Mouse (Mus musculus) liver, adult 2 months (tissue): ENCODE data around the gene Mcpt1. TPM values are rescaled to one million over a fixed set of nuclear protein-coding genes. Genes with fewer than 3 reads are reported as not detected.
"Not testable (repeated sequence)": the region's sequence is repeated elsewhere in the genome, so short reads cannot be mapped to it uniquely, and the experiment has no call there.

Source experiments
- DNase-seq: peaks from one replicate; pipeline ENCODE4 v3.0.0-alpha.2; 2011; ENCODE audit warnings: low read depth, low spot score; ENCODE audit errors: extremely low read depth
- H3K27ac ChIP-seq: fragments of 200-500 bp; replicated peaks from 2 replicates; pipeline ENCODE4 v1.5.1; 2012; ENCODE audit warnings: low read depth, mild to moderate bottlenecking, control low read depth, inconsistent platforms, low read length; ENCODE audit not compliant: insufficient read depth
- H3K27me3 ChIP-seq: fragments of 200-500 bp; 2 replicates; pipeline ENCODE4 v1.6.1; 2012; ENCODE audit warnings: mild to moderate bottlenecking, moderate library complexity, low read length, inconsistent platforms; ENCODE audit not compliant: control insufficient read depth, insufficient read depth
- H3K36me3 ChIP-seq: fragments of 200-500 bp; 2 replicates; pipeline ENCODE4 v1.6.1; 2012; ENCODE audit warnings: low read length, inconsistent platforms; ENCODE audit not compliant: control insufficient read depth, insufficient read depth
- H3K4me1 ChIP-seq: fragments of 200-500 bp; 2 replicates; pipeline ENCODE4 v1.6.1; 2011; ENCODE audit warnings: low read length; ENCODE audit not compliant: control insufficient read depth, insufficient read depth
- H3K4me3 ChIP-seq: fragments of 200-500 bp; 2 replicates; pipeline ENCODE4 v1.5.1; 2011; ENCODE audit warnings: low read depth, mild to moderate bottlenecking, control low read depth, low read length, moderate library complexity; ENCODE audit not compliant: insufficient read depth
- H3K79me2 ChIP-seq: fragments of 200-500 bp; 2 replicates; pipeline ENCODE4 v1.6.1; 2012; ENCODE audit warnings: inconsistent platforms, mild to moderate bottlenecking, low read length, moderate library complexity; ENCODE audit not compliant: control insufficient read depth, insufficient read depth
- H3K9ac ChIP-seq: fragments of 200-500 bp; 2 replicates; pipeline ENCODE4 v1.6.1; 2012; ENCODE audit warnings: low read depth, mild to moderate bottlenecking, control low read depth, inconsistent platforms, low read length
- CTCF ChIP-seq: fragments of 200-500 bp; IDR thresholded peaks from 2 replicates; pipeline ENCODE4 v1.5.1; 2011; ENCODE audit warnings: low read depth, low read length, control low read depth
- POLR2A ChIP-seq: fragments of 200-500 bp; IDR thresholded peaks from 2 replicates; pipeline ENCODE4 v1.6.1; 2011; ENCODE audit warnings: low read length, control low read depth; ENCODE audit not compliant: insufficient read depth; ENCODE audit errors: extremely low read depth
- WGBS: fragments of 180-500 bp; shearing (Covaris S2); methylation state at CpG from one replicate; pipeline ENCODE4 v1.1.7; 2018; 5-methylcytosine and 5-hydroxymethylcytosine counted together
- polyA plus RNA-seq: library from polyadenylated mRNA; depleted of rRNA; stranded (reverse); fragments of >200 nt; gene quantifications from 2 replicates; pipeline ENCODE4 v1.2.3, GENCODE M21; 2012; rRNA removed
- total RNA-seq: library from RNA; depleted of rRNA; stranded (reverse); fragments of >200 nt; gene quantifications from 2 replicates; pipeline ENCODE4 v1.2.3, GENCODE M21; 2014; rRNA removed

Mcpt1 gene
- not detected in 2 replicates for total RNA-seq
- polyA plus RNA-seq = not detected in 2 replicates

GRCm38 (mm10) chr14:56017671-56018070, at the start of gene Mcpt1:
Gene Mcpt1, plus strand, starts transcription at chr14:56017971.
- H3K9ac ChIP-seq, H3K4me3 ChIP-seq: not testable (repeated sequence)
- WGBS = 68% methylated on average over 3 of the region's 3 CpGs

GRCm38 (mm10) chr14:55987464-55987863, 30.3 kb upstream of the Mcpt1 start:
- not testable (repeated sequence) for H3K36me3 ChIP-seq, DNase-seq, H3K9ac ChIP-seq

More at GRCm38 (mm10) chr14:56017671-56018070, at the start of gene Mcpt1:
- not testable (repeated sequence) for H3K27me3 ChIP-seq, H3K27ac ChIP-seq, H3K79me2 ChIP-seq, H3K4me1 ChIP-seq, H3K36me3 ChIP-seq, DNase-seq

GRCm38 (mm10) chr14:56013147-56013546, 4.6 kb upstream of the Mcpt1 start:
- Histone ChIP-seq H3K27me3 (no peaks in the 10 kb centered on the region), H3K9ac (no peak overlapping the region), H3K4me3 (no peak overlapping the region), H3K36me3 (no peaks in the 10 kb centered on the region), H3K79me2 (no peaks in the 10 kb centered on the region), H3K4me1 (no peaks in the 10 kb centered on the region), H3K27ac (no peak overlapping the region)
- TF ChIP-seq CTCF (no peak), POLR2A (no peak)
- DNase-seq = no peak
- 76% methylated on average over 3 of the region's 3 CpGs for WGBS

More at GRCm38 (mm10) chr14:55987464-55987863, 30.3 kb upstream of the Mcpt1 start:
- not testable (repeated sequence) for H3K4me1 ChIP-seq, H3K27ac ChIP-seq, H3K4me3 ChIP-seq, H3K79me2 ChIP-seq, H3K27me3 ChIP-seq
- WGBS = 68% methylated on average over 2 of the region's 3 CpGs

GRCm38 (mm10) chr14:56013924-56014323, 3.8 kb upstream of the Mcpt1 start:
- H3K4me3 ChIP-seq = no peak overlapping the region
- H3K9ac ChIP-seq = no peak overlapping the region
- H3K79me2 ChIP-seq = no peaks in the 10 kb centered on the region
- no peak for DNase-seq
- H3K27me3 ChIP-seq = no peaks in the 10 kb centered on the region
- no peaks in the 10 kb centered on the region for H3K36me3 ChIP-seq
- TF ChIP-seq POLR2A = no peak
- TF ChIP-seq CTCF = no peak
- H3K27ac ChIP-seq = no peak overlapping the region
- H3K4me1 ChIP-seq = no peaks in the 10 kb centered on the region
- WGBS = 95% methylated on average over 2 of the region's 2 CpGs

GRCm38 (mm10) chr14:56019446-56019845, 1.7 kb downstream of the Mcpt1 start:
- no peak for DNase-seq
- Histone ChIP-seq H3K9ac (no peak overlapping the region), H3K4me1 (no peaks in the 10 kb centered on the region), H3K36me3 (no peaks in the 10 kb centered on the region), H3K4me3 (no peak overlapping the region), H3K27ac (no peak overlapping the region), H3K27me3 (no peaks in the 10 kb centered on the region), H3K79me2 (no peaks in the 10 kb centered on the region)
- TF ChIP-seq POLR2A (no peak), CTCF (no peak)
- WGBS = 38% methylated on average over 1 of the region's 1 CpGs

- H3K4me1 ChIP-seq, H3K79me2 ChIP-seq, H3K27ac ChIP-seq, H3K27me3 ChIP-seq, H3K9ac ChIP-seq, H3K36me3 ChIP-seq, H3K4me3 ChIP-seq, DNase-seq: not testable (repeated sequence)
- WGBS = 72% methylated on average over 4 of the region's 4 CpGs
These were observed 3.5 kb downstream of the Mcpt1 start for GRCm38 (mm10) chr14:56021305-56021704.

GRCm38 (mm10) chr14:56030395-56030794, 12.6 kb downstream of the Mcpt1 start, which contains the start of gene Mcpt9:
Gene Mcpt9, minus strand, starts transcription at chr14:56030495.
- H3K4me3 ChIP-seq, DNase-seq, H3K36me3 ChIP-seq, H3K9ac ChIP-seq, H3K79me2 ChIP-seq, H3K4me1 ChIP-seq, H3K27ac ChIP-seq, H3K27me3 ChIP-seq: not testable (repeated sequence)
- 65% methylated on average over 3 of the region's 3 CpGs for WGBS
